Mouse (Mus musculus): ENCODE data around the gene Ctdspl.

- no peak for TF ChIP-seq CTCF (IDR thresholded peaks at IDR 0.05; ENCODE audit: insufficient read depth, low read length)
- TF ChIP-seq POLR2A (IDR thresholded peaks at IDR 0.05; ENCODE audit: borderline replicate concordance, extremely low read depth, low read depth, low read length), result no peak
Observed at GRCm38 (mm10) chr9:118991750-118992585, 65.7 kb downstream of the Ctdspl start.

All from lung, adult 2 months (tissue).